ENCODE assay signal across 16 mouse cellular contexts in genomic region chr16:46107431-46107830, GRCm38 (mm10). TPM values are rescaled to one million over a fixed set of nuclear protein-coding genes. Genes with fewer than 3 reads are reported as not detected.
"Had no signal": no experiment of that assay in that cellular context is flagged by ENCODE, and none has a peak within 500 bp of the region (broad histone marks: within the 10 kb centered on the region; RNA-seq: fewer than 3 reads in every experiment).

No protein-coding gene starts in this region.

- ATAC-seq: lung, postnatal 0 days; midbrain, embryonic 15.5 days had no signal

- DNase-seq: kidney, adult 9 months; kidney, postnatal 4 days; left cerebral cortex, postnatal 4 days; lung, adult 2 months; lung, postnatal 36 days; retina, postnatal 1 day; right cerebral cortex, postnatal 4 days; spleen, adult 18-20 months had no signal

RNA-seq across cellular contexts. Expression of gene Cd96, which starts 12.6 kb away (rescaled TPM):
- total RNA-seq: layer of hippocampus, adult 2 months; layer of hippocampus, postnatal 10 days; left cerebral cortex, postnatal 10 days had no signal
- polyA plus RNA-seq: kidney, postnatal 0 days; liver, adult 2 months; lung, postnatal 0 days; midbrain, embryonic 11.5 days; midbrain, embryonic 15.5 days had no signal
